Mouse (Mus musculus): ENCODE data around the gene Zfp160.
"Not testable (repeated sequence)": the region's sequence is repeated elsewhere in the genome, so short reads cannot be mapped to it uniquely, and the experiment has no call there.

DNA sequence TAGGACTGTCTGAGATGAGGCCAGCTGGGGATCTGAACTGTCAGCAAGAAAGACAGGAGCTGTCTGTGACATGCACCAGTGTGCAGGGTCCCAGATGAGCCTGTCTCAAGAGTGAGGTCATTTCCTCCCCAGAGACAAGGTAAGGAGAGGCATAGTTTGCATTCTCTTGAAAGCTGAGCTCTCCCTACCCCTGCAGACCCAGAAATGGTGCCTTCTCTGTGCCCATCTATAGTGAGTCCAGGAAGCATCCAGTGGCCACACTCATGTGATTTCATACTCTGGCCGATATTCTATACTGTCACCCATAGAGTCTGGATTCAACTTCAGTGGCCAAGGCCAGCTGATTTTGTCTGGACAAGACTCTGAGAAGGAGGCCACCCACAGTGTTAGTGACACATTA, 46.4 kb downstream of the Zfp160 start:
- not testable (repeated sequence) for TF ChIP-seq POLR2A (IDR thresholded peaks at IDR 0.05; ENCODE audit: borderline replicate concordance, extremely low read depth, low read depth, low read length); CTCF (IDR thresholded peaks at IDR 0.05; ENCODE audit: insufficient read depth, low read length)
